Mouse (Mus musculus) ZHBTc4 (cell line): Measurements from ENCODE around the gene Pbx4.
A peak's percentile ranks its signal among the peaks of the same experiment; 100 is the strongest.

Source experiments
- DNase-seq: peaks from one replicate; pipeline ENCODE4 v3.0.0-alpha.2; 2011; ENCODE audit warnings: low read depth, low spot score

The Pbx4 gene

GRCm38 (mm10) chr8:69808864-69809403, 23.4 kb upstream of the Pbx4 start:
- peak; percentile 29 for DNase-seq

GRCm38 (mm10) chr8:69809820-69810219, 22.5 kb upstream of the Pbx4 start:
- no peak for DNase-seq

GRCm38 (mm10) chr8:69814881-69815280, 17.4 kb upstream of the Pbx4 start:
- peak; percentile 73 for DNase-seq

GRCm38 (mm10) chr8:69815396-69815795, 16.9 kb upstream of the Pbx4 start:
- DNase-seq, result no peak

GRCm38 (mm10) chr8:69820466-69820865, 11.8 kb upstream of the Pbx4 start:
- DNase-seq, result no peak

- DNase-seq, result peak; percentile 53
Observed at GRCm38 (mm10) chr8:69821971-69822385, 10.3 kb upstream of the Pbx4 start.

GRCm38 (mm10) chr8:69822386-69823191, 9.7 kb upstream of the Pbx4 start, which contains the start of gene Lpar2:
Lpar2 (plus strand) TSS chr8:69822429.
- DNase-seq, result peak; percentile 80

- DNase-seq, result peak; percentile 33
Observed at GRCm38 (mm10) chr8:69826371-69826770, 5.9 kb upstream of the Pbx4 start.

- peak; percentile 44 for DNase-seq
Observed at GRCm38 (mm10) chr8:69837057-69837682, 4.9 kb downstream of the Pbx4 start.

GRCm38 (mm10) chr8:69847167-69848065, 15.1 kb downstream of the Pbx4 start:
- DNase-seq, result peak; percentile 59

- DNase-seq, result peak; percentile 94
Observed at GRCm38 (mm10) chr8:69848951-69849350, 16.7 kb downstream of the Pbx4 start.

GRCm38 (mm10) chr8:69849899-69850298, 17.6 kb downstream of the Pbx4 start:
- peak; percentile 85 for DNase-seq

- DNase-seq, result peak; percentile 30
Observed at GRCm38 (mm10) chr8:69850926-69851506, 18.7 kb downstream of the Pbx4 start.

GRCm38 (mm10) chr8:69853869-69854268, 21.6 kb downstream of the Pbx4 start:
- DNase-seq, result peak; percentile 63

GRCm38 (mm10) chr8:69860807-69861206, 28.5 kb downstream of the Pbx4 start:
- DNase-seq, result peak; percentile 84

GRCm38 (mm10) chr8:69861251-69861650, 29.0 kb downstream of the Pbx4 start:
- no peak for DNase-seq

GRCm38 (mm10) chr8:69863387-69864020, 31.2 kb downstream of the Pbx4 start:
- no peak for DNase-seq

GRCm38 (mm10) chr8:69864180-69864579, 31.9 kb downstream of the Pbx4 start:
- no peak for DNase-seq

- no peak for DNase-seq
Observed at GRCm38 (mm10) chr8:69867696-69868326, 35.5 kb downstream of the Pbx4 start.
